ENCODE assay signal across 23 mouse cellular contexts in genomic region chr3:97748789-97749188, GRCm38 (mm10).
DNase-seq lines count a peak whose midpoint lies in the region; ATAC-seq and TF ChIP-seq lines count a peak whose summit lies in the region.
"Had no signal": no experiment of that assay in that cellular context is flagged by ENCODE, and none has a peak within 500 bp of the region (broad histone marks: within the 10 kb centered on the region; RNA-seq: fewer than 3 reads in every experiment).

No protein-coding gene starts in this region.

- no peaks in the 10 kb centered on the region for H3K9me3 ChIP-seq in liver, embryonic 12.5 days (replicated peaks)
- H3K9me3 ChIP-seq: forebrain, embryonic 10.5 days; forebrain, embryonic 13.5 days; heart, embryonic 10.5 days; heart, embryonic 13.5 days; hindbrain, embryonic 12.5 days; hindbrain, embryonic 15.5 days had no signal

- ATAC-seq in liver, embryonic 12.5 days, result no peak
- ATAC-seq: activated CD4-positive, CD25-positive, alpha-beta regulatory T cell, adult 4 months; forebrain, embryonic 13.5 days; forebrain, embryonic 16.5 days had no signal

- H3K4me2 ChIP-seq in liver, embryonic 12.5 days, result no peak overlapping the region
- H3K4me2 ChIP-seq: forebrain, embryonic 13.5 days; heart, embryonic 13.5 days; hindbrain, embryonic 12.5 days; hindbrain, embryonic 15.5 days had no signal

- WGBS in lung, adult 2 months, result 66% methylated on average over 10 of the region's 10 CpGs
- WGBS in liver, embryonic 12.5 days (ENCODE audit: insufficient replicate concordance), result 78% methylated on average over 10 of the region's 10 CpGs

- 0 out of 2 replicates have a peak, but pooled peaks cover 2% of the 10 kb centered on the region for H3K4me1 ChIP-seq in lung, adult 2 months (ENCODE audit: control insufficient read depth, insufficient read depth, low read length)
- no peaks in the 10 kb centered on the region for H3K4me1 ChIP-seq in liver, embryonic 12.5 days
- H3K4me1 ChIP-seq: forebrain, embryonic 10.5 days; forebrain, embryonic 13.5 days; heart, embryonic 10.5 days; heart, embryonic 13.5 days; hindbrain, embryonic 12.5 days; hindbrain, embryonic 15.5 days had no signal

- TF ChIP-seq POLR2A in lung, adult 2 months (IDR thresholded peaks at IDR 0.05; ENCODE audit: borderline replicate concordance, extremely low read depth, low read depth, low read length), result no peak

- no peak overlapping the region for H3K27ac ChIP-seq in liver, embryonic 12.5 days
- H3K27ac ChIP-seq: forebrain, embryonic 10.5 days; forebrain, embryonic 13.5 days; gastrocnemius, adult 2 months; heart, embryonic 10.5 days; heart, embryonic 13.5 days; hindbrain, embryonic 12.5 days; hindbrain, embryonic 15.5 days had no signal

- peaks cover 58% of the 10 kb centered on the region for H3K36me3 ChIP-seq in liver, embryonic 12.5 days

- no peak overlapping the region for H3K4me3 ChIP-seq in lung, adult 2 months (replicated peaks; ENCODE audit: extremely low read depth, low read depth, low read length)
- no peak overlapping the region for H3K4me3 ChIP-seq in liver, embryonic 12.5 days
- H3K4me3 ChIP-seq: forebrain, embryonic 10.5 days; forebrain, embryonic 13.5 days; gastrocnemius, adult 2 months; heart, embryonic 10.5 days; heart, embryonic 13.5 days; hindbrain, embryonic 12.5 days; hindbrain, embryonic 15.5 days had no signal

- TF ChIP-seq CTCF in lung, adult 2 months (IDR thresholded peaks at IDR 0.05; ENCODE audit: insufficient read depth, low read length), result no peak

- no peak overlapping the region for H3K9ac ChIP-seq in liver, embryonic 12.5 days
- H3K9ac ChIP-seq: forebrain, embryonic 13.5 days; heart, embryonic 13.5 days; hindbrain, embryonic 12.5 days; hindbrain, embryonic 15.5 days had no signal

- peak; percentile 51 for DNase-seq in heart, adult 11 months
- DNase-seq in heart, adult 8-10 months (ENCODE audit: low spot score), result no peak
- peak; percentile 16 for DNase-seq in lung, adult 2 months
- DNase-seq in lung, postnatal 25 days (ENCODE audit: low spot score), result peak; percentile 34
- DNase-seq in kidney, postnatal 25 days, result no peak
- DNase-seq: adrenal gland, adult 8-10 months; adrenal gland, postnatal 36 days; cerebellum, adult 18-20 months; cerebellum, adult 9-10 months; cerebellum, postnatal 14 days; gastrocnemius, adult 2 months; gastrocnemius, postnatal 14 days; heart, adult 18-20 months; heart, postnatal 14 days had no signal

- no peaks in the 10 kb centered on the region for H3K27me3 ChIP-seq in liver, embryonic 12.5 days (replicated peaks)
- H3K27me3 ChIP-seq: forebrain, embryonic 13.5 days; heart, embryonic 13.5 days; hindbrain, embryonic 12.5 days; hindbrain, embryonic 15.5 days had no signal

Comparison
In these comparisons a context has a peak if more than half of its experiments do, and no peak if none do; other contexts are left out.
1. DNase-seq: peak in heart, adult 11 months (single experiment), lung, adult 2 months (single experiment) and lung, postnatal 25 days (single experiment); none in heart, adult 8-10 months (single experiment) and kidney, postnatal 25 days (0 of 2).